Mouse (Mus musculus) thymus, postnatal 4 days (tissue): ENCODE results near the gene Asb8.

Experiments
- DNase-seq: peaks from one replicate; pipeline ENCODE4 v3.0.0; 2021

Gene Asb8

DNA sequence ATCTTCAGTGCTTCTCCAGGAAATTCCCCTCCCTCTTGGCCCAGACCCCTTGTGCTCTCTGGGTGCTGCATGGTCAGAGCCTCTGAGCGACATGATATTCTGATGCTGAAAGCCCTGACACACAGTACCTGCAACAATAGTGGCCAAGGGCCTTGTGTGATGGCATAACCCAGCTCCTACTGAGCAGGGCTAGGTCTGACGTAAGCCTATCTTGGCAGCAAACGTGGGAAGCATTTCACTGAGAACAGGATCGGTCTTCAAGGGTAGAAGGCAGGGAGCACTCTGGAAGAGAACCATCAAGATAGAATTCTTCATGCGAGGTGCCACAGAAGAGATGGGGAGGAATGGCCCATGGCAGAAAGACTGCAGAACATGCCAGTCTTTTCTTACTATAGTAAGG, at the start of gene Asb8:
TSS of gene Asb8 (minus strand) at position 101 of the 400 bp plus-strand sequence.
- no peak for DNase-seq

DNA sequence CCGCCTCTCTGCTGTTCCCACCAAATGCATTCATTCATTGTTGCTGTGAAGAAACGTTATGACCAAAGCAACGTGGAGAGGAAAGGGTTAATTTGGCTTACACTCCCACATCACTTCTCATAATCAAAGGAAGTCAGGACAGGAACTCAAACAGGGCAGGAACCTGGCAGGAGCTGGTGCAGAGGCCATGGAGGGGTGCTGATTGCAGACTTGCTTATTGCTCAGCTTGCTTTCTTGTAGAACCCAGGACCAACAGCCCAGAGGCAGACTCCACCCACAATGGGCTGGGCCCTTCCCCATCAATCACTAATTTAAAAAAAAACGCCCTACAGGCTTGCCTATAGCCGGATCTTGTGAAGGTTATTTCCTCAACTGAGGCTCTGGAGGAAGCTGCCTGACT, 48.7 kb upstream of the Asb8 start:
- DNase-seq, result no peak

- no peak for DNase-seq
Observed at GRCm38 (mm10) chr15:98213336-98213870, 48.0 kb upstream of the Asb8 start.

DNA sequence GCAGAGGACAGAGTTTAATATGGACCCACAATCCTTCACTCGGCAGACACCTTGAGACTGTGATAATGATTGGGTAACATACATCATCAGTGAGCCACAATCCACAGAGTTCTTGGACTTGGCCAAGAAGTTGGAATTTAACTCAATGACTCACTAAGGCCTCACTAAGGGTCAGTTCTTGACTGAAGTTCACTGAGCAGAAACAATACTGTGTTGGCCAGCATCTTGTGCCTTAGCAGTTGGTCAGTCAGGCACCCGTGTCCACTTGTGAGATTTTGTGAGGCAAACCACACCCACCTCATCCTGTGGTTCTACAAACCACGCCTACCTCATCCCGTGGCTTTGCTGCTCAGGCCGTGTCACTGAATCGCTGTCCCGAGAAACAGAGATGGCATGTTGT, 44.3 kb upstream of the Asb8 start:
- no peak for DNase-seq

DNA sequence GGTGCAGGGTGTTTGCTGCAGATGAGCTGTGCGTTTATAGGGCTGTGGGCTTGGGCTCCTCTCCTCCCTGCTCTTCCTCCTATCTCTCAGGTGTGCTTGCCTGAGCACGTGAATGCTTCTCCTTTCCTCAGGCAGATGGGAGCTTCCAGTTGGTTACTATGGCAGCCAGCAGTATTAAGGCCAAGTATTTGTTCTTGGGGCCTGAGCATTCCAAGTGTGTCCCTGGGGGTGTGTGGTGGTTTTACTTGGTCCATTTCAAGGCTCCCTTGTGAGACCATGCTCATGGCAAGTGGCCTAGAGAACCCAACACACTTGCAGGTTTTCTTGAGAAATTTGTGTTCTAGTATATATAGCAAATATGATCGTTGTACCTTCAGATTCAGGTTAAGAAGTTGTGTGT, 30.0 kb upstream of the Asb8 start, which contains the start of gene Olfr288:
TSS of gene Olfr288 (minus strand) at position 101 of the 400 bp plus-strand sequence.
- DNase-seq, result no peak

- no peak for DNase-seq
Observed at GRCm38 (mm10) chr15:98184456-98184855, 19.0 kb upstream of the Asb8 start.

DNA sequence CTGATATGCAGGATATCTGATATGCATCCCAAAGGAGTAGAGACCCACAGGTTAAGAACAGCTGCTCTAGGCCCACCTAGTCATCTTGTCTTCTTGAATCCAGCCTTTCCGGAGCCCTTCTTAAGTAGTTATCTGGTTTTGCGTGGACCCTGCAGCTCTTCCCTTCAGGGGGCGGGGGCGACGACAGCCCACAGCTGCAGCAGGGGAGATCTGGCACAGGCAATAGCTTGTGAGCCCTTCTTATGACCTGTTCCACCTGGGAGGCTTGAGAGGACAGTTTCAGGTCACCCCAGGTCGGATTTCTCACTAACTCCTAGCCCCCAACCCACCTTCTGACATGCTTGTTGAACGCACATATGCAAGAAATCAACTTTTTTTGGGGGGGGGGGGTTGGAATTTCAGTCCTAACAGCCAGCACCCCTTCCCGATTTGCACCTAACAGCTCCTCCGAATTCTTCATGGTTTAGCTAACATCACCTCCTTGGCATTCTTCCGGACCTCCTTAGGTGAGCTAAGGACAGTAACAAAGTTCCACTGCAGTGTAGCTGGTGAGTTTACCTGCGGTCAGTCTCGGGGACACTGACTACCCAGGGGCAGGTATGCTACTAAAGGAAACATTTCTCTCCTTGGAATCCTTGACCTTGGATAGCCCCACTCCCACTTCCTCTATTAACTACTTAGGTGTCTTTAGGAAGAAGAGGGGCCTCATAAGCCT, 16.6 kb upstream of the Asb8 start:
- no peak for DNase-seq

DNA sequence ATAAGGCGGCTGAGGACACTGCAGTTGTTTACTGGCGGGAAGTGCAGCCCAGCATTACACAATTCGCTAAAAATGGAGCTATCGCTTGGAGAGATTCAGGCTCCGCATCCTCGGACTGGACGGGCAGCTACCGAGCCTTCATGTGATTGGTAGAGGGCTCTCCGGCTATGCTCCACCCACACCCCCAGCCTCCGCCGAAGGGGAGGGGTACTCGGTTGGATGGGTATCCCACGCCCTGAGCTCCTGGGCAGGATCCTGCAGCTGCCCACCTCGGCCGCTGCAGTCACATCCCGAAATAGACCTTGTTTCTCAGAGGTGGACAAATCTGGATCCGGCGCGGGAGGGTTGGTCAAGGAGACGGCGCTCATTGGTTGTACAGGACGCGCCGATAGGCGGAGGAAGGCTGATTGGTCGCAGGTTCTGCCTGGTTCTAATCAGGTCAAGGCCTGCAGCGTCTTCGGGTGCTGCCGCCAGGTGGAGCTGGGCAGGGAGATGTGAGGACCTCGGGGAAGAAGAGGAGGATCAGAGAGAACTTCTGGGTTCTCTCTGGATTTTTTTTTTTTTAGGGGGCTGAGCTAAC, 15.8 kb upstream of the Asb8 start:
- peak; percentile 85 for DNase-seq

DNA sequence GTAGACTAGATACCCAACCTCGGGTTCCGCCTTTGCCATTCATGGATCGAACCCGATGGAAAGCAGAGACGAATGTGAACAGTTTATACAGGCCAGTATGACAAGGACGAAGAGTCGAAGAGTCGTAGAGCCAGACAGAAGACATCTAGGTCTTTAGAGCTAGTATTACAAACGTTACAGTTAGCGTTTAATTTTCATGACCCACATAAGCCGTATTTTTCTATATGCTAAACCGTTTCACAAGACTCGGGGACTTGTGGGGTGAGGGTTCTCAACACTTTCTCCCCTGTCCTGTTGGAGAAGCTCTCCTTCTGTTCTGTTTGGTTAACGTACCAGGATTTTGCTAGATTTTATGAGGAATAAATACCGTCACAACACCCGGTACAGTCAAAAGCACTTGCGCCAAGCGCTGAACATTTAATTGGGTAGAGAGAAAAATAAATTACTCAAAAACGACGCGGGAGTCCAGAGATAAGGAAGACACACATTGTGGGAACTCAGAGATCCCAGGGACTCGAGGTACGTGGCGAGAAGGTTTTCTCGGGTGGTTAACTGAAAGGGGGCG, 15.2 kb upstream of the Asb8 start:
- DNase-seq, result no peak

GRCm38 (mm10) chr15:98177320-98177719, 11.9 kb upstream of the Asb8 start:
- DNase-seq, result no peak

GRCm38 (mm10) chr15:98173821-98174220, 8.4 kb upstream of the Asb8 start:
- peak; percentile 18 for DNase-seq

DNA sequence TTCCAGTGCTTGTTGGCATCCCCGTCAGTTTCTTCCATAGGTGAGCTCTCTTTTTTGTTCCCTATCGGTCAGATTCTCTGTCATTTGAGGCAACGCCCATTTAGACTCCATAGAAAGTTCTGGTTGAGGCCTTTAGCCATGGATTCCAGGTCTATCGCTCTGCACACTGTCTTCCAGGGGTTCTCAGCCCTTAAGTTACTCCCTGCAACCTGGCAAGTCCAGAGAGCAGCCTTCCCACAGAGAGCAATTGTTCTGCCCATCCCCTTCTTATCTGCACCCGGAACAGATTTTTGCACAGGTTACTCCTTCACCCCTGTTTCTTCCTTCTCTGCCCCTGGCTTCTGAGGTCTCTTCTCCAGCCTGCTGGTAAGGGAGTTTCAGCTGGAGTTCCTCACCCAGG, 6.7 kb upstream of the Asb8 start:
- no peak for DNase-seq

- no peak for DNase-seq
Observed at GRCm38 (mm10) chr15:98170917-98171316, 5.5 kb upstream of the Asb8 start.

DNA sequence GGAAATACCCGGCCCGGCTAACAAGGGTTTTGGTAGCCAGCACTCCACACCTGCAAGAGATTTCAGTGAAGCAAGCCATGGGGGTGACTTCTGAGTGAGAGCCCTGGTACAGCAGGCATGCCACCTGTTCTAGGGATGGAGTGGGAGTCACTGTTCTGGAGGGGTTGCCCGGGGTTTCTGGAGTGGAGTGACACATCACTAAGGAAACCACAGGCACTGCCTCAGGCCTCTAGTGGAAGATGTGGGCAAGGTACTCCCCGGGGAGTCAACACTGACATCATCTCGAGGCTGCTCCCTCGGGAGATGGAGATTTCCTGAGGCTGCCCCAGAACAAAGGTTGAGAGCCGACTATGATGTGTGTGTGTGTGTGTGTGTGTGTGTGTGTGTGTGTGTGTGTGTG, 4.9 kb upstream of the Asb8 start:
- DNase-seq, result no peak

DNA sequence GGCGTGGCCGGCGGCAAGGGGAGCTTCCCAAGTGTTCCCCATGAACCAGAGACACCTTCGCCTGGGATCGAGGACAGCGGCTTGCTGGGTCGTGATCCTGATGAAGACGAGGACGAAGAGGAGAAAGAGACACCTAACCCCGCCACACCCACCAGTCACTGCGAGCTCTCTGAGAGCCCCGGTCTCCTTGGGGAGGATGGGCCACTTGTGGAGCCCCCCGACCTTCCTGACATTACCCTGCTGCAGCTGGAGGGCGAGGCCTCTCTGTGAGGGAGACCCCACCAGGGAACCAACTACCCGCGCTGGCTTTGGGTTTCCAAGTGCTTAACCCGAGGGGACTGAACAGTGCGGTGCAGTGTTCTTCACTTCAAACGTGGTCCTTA, 3.2 kb upstream of the Asb8 start:
- peak; percentile 10 for DNase-seq

GRCm38 (mm10) chr15:98167645-98168621, 2.5 kb upstream of the Asb8 start:
- DNase-seq, result peak; percentile 81

- DNase-seq, result no peak
Observed at GRCm38 (mm10) chr15:98166963-98167644, 1.7 kb upstream of the Asb8 start, which contains the start of gene Ccdc184. Ccdc184 (plus strand) TSS chr15:98167158.

- DNase-seq, result no peak
Observed at GRCm38 (mm10) chr15:98162561-98162960, 2.9 kb downstream of the Asb8 start.

DNA sequence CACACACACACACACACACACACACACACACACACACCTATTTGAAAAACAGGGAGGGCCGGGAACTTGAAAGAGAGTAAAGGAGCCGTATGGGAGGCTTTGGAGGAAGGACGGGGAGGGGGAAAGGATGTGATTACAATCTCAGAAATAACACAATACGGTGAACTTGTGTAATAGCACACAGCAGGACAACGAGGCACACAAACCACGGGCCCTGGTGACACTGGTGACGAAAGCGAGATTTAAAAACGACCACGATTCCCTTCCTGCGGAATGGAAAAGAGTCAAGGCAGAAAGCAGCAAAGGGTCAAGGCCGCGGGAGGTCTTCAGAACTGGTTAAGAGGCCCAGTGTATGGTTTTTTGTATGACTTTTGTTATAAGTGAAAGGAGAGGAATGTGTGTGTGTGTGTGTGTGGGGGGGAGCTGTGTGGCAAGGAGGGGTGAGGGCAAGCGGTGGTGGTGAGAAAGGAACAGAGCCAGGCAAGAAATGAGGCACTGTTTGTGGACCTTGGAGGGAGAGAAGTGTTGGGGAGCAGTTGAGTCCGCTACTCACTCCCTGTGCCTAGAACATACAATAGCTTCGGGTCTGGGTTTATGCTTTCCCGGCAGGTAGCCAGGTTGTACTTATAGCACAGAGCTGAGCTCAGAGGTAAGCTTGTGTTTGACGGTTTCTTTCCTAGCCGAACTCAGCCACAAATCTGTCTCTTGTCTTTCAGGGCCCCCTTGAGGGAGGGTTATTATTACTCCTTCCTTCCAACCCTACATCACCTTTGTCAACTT, 4.2 kb downstream of the Asb8 start:
- no peak for DNase-seq

GRCm38 (mm10) chr15:98157253-98157652, 8.2 kb downstream of the Asb8 start:
- no peak for DNase-seq

GRCm38 (mm10) chr15:98155944-98156343, 9.5 kb downstream of the Asb8 start:
- DNase-seq, result no peak
